Mouse (Mus musculus) heart, adult 2 months (tissue): ENCODE measurements around the gene Apoa1.

Source experiments
- CTCF ChIP-seq: fragments of 200-600 bp; IDR thresholded peaks from 2 replicates; pipeline ENCODE4 v1.8.1; 2022; ENCODE audit warnings: antibody characterized with exemption, mild to moderate bottlenecking, moderate library complexity
- POLR2A ChIP-seq: fragments of 200-500 bp; IDR thresholded peaks from 2 replicates; pipeline ENCODE4 v1.6.1; 2011; ENCODE audit warnings: mild to moderate bottlenecking, low read depth, low read length, control low read depth; ENCODE audit not compliant: insufficient read depth

DNA sequence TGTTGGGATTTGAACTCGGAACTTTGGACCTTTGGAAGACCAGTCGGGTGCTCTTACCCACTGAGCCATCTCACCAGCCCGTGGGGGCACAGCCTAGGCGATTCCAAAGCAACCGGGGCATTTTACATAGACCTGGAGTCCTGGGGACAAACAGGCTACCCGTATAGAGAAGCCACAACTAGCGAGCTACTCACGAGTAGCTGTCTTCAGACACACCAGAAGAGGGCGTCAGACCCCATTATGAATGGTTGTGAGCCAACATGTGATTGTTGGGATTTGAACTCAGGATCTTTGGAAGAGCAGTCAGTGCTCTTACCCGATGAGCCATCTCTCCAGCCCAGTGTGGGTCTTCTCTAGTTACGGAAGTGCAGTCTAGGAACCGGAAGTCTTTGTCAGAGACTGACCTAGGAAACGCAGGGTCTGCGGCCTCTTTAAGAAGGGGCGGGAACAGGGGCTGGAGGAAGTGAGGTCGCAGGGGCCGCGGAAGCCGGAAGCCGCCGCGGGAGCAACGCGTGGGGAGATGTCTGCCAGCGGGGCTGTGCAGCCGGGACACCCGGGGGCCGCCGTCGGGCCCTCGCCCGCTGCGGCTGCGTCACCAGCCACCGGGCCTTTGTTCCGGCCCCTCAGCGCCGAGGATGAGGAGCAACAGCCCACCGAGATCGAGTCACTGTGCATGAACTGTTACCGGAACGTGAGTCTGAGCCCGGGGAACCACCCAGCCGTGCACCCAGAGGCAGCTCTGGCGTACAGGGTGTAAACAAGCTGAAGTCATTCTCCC lies 44.5 kb downstream of the Apoa1 start, which contains the start of gene Zpr1:
- TF ChIP-seq CTCF (peak; percentile 63), POLR2A (peak; percentile 54)
